Mouse (Mus musculus) forebrain, postnatal 0 days (tissue): ENCODE measurements at regions not wholly inside any gene's neighbourhood (a gene's known extent, or its start where the extent isn't known, plus 50 kb on each side); places are given as distances from the start of the nearest gene placed in this dataset.
A peak's percentile ranks its signal among the peaks of the same experiment; 100 is the strongest.

ENCODE experiments used
- ATAC-seq: fragments of 200-750 bp; cut with Nextera tagmentation; 2 replicates; pipeline ENCODE4 v1.8.0; 2017; ENCODE audit warnings: mild to moderate bottlenecking, moderate library complexity
- DNase-seq: peaks from one replicate; pipeline ENCODE4 v3.0.0-alpha.2; 2015
- H3K27ac ChIP-seq: fragments of 300-500 bp; sonication (generic); 2 replicates; pipeline ENCODE4 v1.5.1; 2014; ENCODE audit warnings: low read depth, mild to moderate bottlenecking, antibody characterized with exemption, low read length, moderate library complexity, mixed read lengths
- H3K27me3 ChIP-seq: fragments of 300-500 bp; sonication (generic); 2 replicates; pipeline ENCODE4 v1.6.1; 2014; ENCODE audit warnings: mild to moderate bottlenecking, low read length, mixed read lengths; ENCODE audit not compliant: insufficient read depth
- H3K36me3 ChIP-seq: fragments of 300-500 bp; sonication (generic); 2 replicates; pipeline ENCODE4 v1.6.1; 2014; ENCODE audit warnings: mild to moderate bottlenecking, moderate library complexity; ENCODE audit not compliant: insufficient read depth
- H3K4me1 ChIP-seq: fragments of 300-500 bp; sonication (generic); 2 replicates; pipeline ENCODE4 v1.6.1; 2014; ENCODE audit warnings: antibody characterized with exemption; ENCODE audit not compliant: insufficient read depth
- H3K4me2 ChIP-seq: fragments of 300-500 bp; sonication (generic); 2 replicates; pipeline ENCODE4 v1.6.1; 2014; ENCODE audit warnings: low read depth, mild to moderate bottlenecking, moderate library complexity
- H3K4me3 ChIP-seq: fragments of 300-500 bp; sonication (generic); 2 replicates; pipeline ENCODE4 v1.5.1; 2014; ENCODE audit warnings: low read depth, low read length, mixed read lengths
- H3K9ac ChIP-seq: fragments of 300-500 bp; sonication (generic); 2 replicates; pipeline ENCODE4 v1.6.1; 2014; ENCODE audit warnings: mild to moderate bottlenecking
- H3K9me3 ChIP-seq: fragments of 300-500 bp; sonication (generic); 2 replicates; pipeline ENCODE4 v1.6.1; 2016; ENCODE audit warnings: low read length
- CTCF ChIP-seq: sonication (generic); IDR thresholded peaks from 2 replicates; pipeline ENCODE4 v1.5.1; 2016; ENCODE audit warnings: antibody characterized with exemption, control low read depth, low read depth
- WGBS: fragments of 180-500 bp; shearing (Covaris S2); extraction: QIAGEN DNeasy Blood & Tissue Kit; methylation state at CpG from one replicate; pipeline ENCODE4 v1.1.7; 2014; 5-methylcytosine and 5-hydroxymethylcytosine counted together

DNA sequence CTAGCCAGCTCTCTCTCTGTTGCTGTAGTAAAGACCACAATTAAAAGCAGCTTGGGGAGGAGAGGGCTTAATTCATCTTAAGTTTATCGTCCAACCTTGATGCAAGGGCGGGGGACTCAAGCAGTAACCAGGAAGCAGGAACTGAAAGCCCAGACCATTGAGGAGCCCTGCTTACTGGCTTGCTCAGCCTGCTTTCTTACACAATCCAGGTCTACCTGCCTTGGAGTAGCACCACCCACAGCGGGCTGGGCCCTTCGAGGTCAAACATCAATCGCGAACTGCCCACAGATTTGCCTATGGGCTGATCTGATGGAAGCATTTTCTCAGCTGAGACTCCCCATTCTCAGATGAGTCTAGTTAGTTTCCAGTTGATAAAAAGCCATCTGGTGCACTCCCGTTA is 165.3 kb downstream of the B3glct start:
- WGBS: 44% methylated on average over 7 of the region's 7 CpGs
- DNase-seq: no peak
- H3K27me3 ChIP-seq: no peaks in the 10 kb centered on the region; the same call in 1 of the 2 replicates
- no peak overlapping the region for H3K9ac ChIP-seq
- TF ChIP-seq CTCF: no peak
- ATAC-seq: no peak
- no peak overlapping the region for H3K4me2 ChIP-seq
- no peaks in the 10 kb centered on the region for H3K4me1 ChIP-seq
- H3K27ac ChIP-seq: no peak overlapping the region
- H3K9me3 ChIP-seq: no peaks in the 10 kb centered on the region
- no peak overlapping the region for H3K4me3 ChIP-seq
- no peaks in the 10 kb centered on the region for H3K36me3 ChIP-seq

- H3K27ac ChIP-seq: no peak overlapping the region
- 75% methylated on average over 8 of the region's 8 CpGs for WGBS
- no peaks in the 10 kb centered on the region for H3K36me3 ChIP-seq
- no peaks in the 10 kb centered on the region for H3K9me3 ChIP-seq
- no peak for DNase-seq
- H3K4me3 ChIP-seq: no peak overlapping the region
- no peaks in the 10 kb centered on the region for H3K4me1 ChIP-seq
- no peaks in the 10 kb centered on the region; the same call in 1 of the 2 replicates for H3K27me3 ChIP-seq
- no peak for TF ChIP-seq CTCF
- ATAC-seq: no peak
- no peak overlapping the region for H3K4me2 ChIP-seq
- H3K9ac ChIP-seq: no peak overlapping the region
Observed at GRCm38 (mm10) chr5:149845256-149845655, 167.2 kb downstream of the B3glct start.

DNA sequence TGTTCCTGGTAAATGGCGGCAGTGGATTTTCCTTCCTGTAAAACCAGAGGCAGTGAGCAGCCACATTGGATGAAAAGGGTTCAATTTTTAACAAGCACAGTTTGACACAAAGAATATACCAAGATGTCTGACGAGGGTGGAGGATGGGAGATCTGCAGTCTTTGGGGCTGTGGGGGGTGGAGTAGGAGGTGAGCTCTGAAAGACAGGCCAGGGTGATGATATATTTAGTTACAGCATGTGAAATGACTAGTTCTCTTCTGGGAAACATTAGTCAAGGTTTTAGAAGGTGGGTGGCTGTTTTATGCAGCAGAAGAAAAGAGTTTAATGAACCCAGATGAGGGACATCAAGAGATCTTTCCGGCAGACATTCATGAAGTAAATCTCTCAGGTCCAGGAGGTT is 170.0 kb upstream of the Rxfp2 start:
- Histone ChIP-seq H3K4me1 (no peaks in the 10 kb centered on the region), H3K9ac (no peak overlapping the region), H3K4me2 (no peak overlapping the region), H3K9me3 (no peaks in the 10 kb centered on the region), H3K4me3 (no peak overlapping the region), H3K36me3 (no peaks in the 10 kb centered on the region), H3K27ac (no peak overlapping the region), H3K27me3 (no peaks in the 10 kb centered on the region; the same call in 1 of the 2 replicates)
- no peak for TF ChIP-seq CTCF
- 84% methylated on average over 3 of the region's 3 CpGs for WGBS
- no peak for ATAC-seq
- DNase-seq: no peak

GRCm38 (mm10) chr5:149851011-149851410 is 167.5 kb upstream of the Rxfp2 start:
- H3K4me1 ChIP-seq: no peaks in the 10 kb centered on the region
- H3K9ac ChIP-seq: no peak overlapping the region
- H3K4me3 ChIP-seq: no peak overlapping the region
- H3K27me3 ChIP-seq: no peaks in the 10 kb centered on the region
- ATAC-seq: peak; percentile 47; the same call in 1 of the 2 replicates
- WGBS: 16% methylated on average over 9 of the region's 9 CpGs
- no peaks in the 10 kb centered on the region for H3K36me3 ChIP-seq
- H3K9me3 ChIP-seq: no peaks in the 10 kb centered on the region
- no peak overlapping the region for H3K4me2 ChIP-seq
- peak; percentile 84 for DNase-seq
- H3K27ac ChIP-seq: no peak overlapping the region
- TF ChIP-seq CTCF: peak; percentile 84

- H3K27me3 ChIP-seq: no peaks in the 10 kb centered on the region
- H3K9ac ChIP-seq: no peak overlapping the region
- ATAC-seq: no peak
- no peak overlapping the region for H3K4me3 ChIP-seq
- no peaks in the 10 kb centered on the region for H3K9me3 ChIP-seq
- H3K4me1 ChIP-seq: no peaks in the 10 kb centered on the region
- no peak overlapping the region for H3K27ac ChIP-seq
- DNase-seq: no peak
- no peak overlapping the region for H3K4me2 ChIP-seq
- no peak for TF ChIP-seq CTCF
- no peaks in the 10 kb centered on the region for H3K36me3 ChIP-seq
- 61% methylated on average over 16 of the region's 16 CpGs for WGBS
Observed at GRCm38 (mm10) chr5:149852516-149852915, 166.0 kb upstream of the Rxfp2 start.

GRCm38 (mm10) chr5:149856101-149856500 is 162.4 kb upstream of the Rxfp2 start:
- Histone ChIP-seq H3K4me3 (no peak overlapping the region), H3K27ac (no peak overlapping the region), H3K27me3 (no peaks in the 10 kb centered on the region), H3K36me3 (no peaks in the 10 kb centered on the region), H3K9me3 (no peaks in the 10 kb centered on the region), H3K9ac (no peak overlapping the region), H3K4me1 (no peaks in the 10 kb centered on the region), H3K4me2 (no peak overlapping the region)
- ATAC-seq: no peak
- 84% methylated on average over 1 of the region's 1 CpGs for WGBS
- no peak for DNase-seq
- no peak for TF ChIP-seq CTCF

DNA sequence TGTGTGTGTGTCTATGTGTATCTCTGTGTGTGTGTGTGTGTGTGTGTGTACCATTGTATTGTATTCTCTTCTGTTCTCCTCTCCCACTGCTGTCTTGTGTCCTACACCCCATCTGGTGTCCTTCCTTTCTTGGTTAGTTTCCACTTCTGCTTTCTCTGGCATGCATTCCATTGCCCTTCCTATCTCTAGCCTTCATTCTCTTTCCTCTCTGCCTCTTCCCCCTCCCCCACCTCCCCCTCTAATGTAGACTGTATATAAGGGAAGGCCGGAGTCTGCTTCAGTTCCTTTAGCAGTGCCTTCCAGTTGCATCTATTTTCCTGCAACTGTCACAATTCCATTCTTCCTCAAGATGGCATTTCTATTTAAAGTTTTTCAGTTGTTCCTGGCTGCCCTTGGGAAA is 161.5 kb upstream of the Rxfp2 start:
- no peak for ATAC-seq
- H3K4me1 ChIP-seq: no peaks in the 10 kb centered on the region
- no peak overlapping the region for H3K27ac ChIP-seq
- H3K9ac ChIP-seq: no peak overlapping the region
- H3K27me3 ChIP-seq: no peaks in the 10 kb centered on the region
- TF ChIP-seq CTCF: no peak
- H3K4me2 ChIP-seq: no peak overlapping the region
- 48% methylated on average over 1 of the region's 1 CpGs for WGBS
- DNase-seq: no peak
- no peaks in the 10 kb centered on the region for H3K36me3 ChIP-seq
- no peak overlapping the region for H3K4me3 ChIP-seq
- H3K9me3 ChIP-seq: no peaks in the 10 kb centered on the region
